Mouse (Mus musculus) forelimb bud, embryonic 11.5 days (tissue): ENCODE results near the gene Taar2.

Experiments
- DNase-seq: peaks from one replicate; pipeline ENCODE4 v3.0.0-alpha.2; 2012; ENCODE audit warnings: low read depth, low spot score

The Taar2 gene

DNA sequence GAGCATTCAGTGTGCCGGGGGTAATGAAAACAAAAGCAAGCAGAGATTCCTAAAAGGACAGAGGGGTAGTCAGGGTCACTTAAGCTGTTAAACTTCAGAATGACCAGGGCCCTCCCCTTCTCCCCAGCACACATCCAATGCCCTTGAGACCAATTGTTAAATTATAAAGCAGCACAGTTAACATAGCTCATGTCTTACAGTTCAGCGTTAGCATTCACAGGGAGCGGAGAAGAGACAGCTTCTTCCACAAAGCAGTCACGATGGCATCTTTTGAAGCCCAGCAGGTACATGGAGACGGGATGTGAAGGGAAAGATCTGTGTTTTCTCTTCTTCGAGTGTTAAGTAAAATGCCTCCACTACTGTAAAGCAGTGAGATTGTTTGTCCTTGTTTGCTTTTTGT, at the start of gene Taar2:
Gene Taar2, plus strand, starts transcription at position 261 of the 400 bp plus-strand sequence.
- no peak for DNase-seq

- DNase-seq = no peak
Measured at GRCm38 (mm10) chr10:23892987-23893386, 45.4 kb upstream of the Taar2 start.

DNA sequence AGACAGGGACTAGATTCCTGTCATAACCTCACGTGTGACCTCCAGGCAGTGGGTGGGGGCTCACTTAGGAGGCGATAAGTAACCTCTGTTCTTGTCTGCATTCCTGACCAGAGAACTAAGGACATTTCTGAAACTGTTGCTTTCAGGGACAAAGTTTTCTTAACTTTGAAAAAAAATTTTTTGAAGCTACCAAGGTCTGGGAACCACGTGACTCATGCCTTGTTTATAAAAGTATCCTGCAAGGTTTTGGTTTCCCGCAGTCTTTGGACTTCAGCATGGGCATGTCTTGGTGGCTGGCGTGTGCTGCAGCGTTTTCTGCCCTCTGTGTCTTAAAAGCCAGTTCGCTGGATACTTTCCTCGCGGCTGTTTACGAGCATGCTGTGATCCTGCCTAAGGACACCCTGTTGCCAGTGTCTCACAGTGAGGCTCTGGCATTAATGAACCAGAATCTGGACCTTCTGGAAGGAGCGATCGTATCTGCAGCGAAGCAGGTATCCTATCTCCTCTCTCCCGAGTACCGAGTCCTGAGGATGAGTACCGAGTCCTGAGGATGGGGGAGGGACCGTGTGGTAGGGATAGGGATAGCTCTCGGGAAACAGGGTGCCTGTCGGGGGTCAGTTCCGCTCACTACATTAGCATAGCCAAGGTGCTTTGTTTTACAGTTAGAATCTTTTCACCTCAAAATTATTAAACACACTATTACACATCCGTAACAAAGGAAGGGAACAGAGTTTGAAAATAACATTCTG, 43.6 kb upstream of the Taar2 start, which contains the start of gene Vnn1:
Gene Vnn1, plus strand, starts transcription at position 88 of the 749 bp plus-strand sequence.
- DNase-seq = no peak

- no peak for DNase-seq
Measured at GRCm38 (mm10) chr10:23895376-23895775, 43.0 kb upstream of the Taar2 start.

DNA sequence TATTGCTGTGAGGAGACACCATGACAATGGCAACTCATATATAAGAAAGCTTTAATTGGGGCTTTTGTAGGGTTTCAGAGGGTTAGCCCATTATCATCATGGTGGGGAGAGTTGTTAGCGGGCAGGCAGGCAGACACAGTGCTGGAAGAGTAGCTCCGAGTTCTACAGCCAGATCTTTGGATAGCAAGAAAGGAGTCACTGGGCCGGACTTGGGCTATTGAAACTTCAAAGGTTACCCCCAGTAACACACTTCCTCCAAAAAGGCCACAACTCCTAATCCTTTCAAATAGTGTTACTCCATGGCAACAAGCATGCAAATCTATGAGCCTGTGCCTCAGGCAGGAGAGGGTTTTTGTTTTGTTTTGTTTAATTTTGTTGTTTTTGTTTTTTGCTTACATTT, 37.3 kb upstream of the Taar2 start:
- no peak for DNase-seq

DNA sequence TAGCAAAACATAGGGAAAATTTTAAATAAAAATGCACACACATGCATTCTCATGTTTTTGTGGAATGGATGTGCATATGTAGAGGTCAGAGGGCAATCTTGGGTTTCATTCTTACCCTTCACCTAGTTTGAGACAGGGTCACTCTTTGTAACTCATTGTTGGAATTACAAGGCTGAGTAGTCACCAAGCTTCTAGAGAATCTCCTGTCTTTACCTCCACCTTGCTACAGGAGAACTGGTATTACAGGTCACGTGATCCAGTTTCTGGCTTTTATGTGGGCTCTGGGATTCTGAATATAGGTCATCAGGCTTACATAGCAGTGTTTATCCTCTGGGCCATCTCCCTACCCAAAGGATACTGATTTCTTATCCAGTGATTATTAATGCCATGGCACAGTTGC, 32.7 kb upstream of the Taar2 start:
- DNase-seq = no peak

GRCm38 (mm10) chr10:23920056-23920455, 18.3 kb upstream of the Taar2 start, which contains the start of gene Taar1:
Taar1 (plus strand) TSS chr10:23920356.
- no peak for DNase-seq

DNA sequence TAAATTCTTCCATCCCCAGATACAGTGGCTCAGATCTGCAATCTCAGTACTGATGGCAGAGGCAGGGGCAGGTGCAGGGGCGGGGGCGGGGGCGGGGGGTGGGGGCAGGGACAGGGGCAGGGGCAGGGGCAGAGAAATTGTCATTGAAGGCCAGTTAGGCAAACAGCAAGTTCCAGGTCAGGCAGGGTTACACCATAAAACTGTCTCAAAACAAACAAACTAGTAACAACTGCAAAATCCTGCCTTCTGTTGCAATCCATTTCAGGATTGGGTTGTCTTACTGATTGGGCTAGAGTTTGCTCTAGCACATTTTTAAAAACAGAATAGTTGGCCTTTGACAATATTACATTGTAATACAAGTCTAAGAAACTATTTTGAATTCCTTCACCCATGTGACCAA, 15.9 kb upstream of the Taar2 start:
- DNase-seq = no peak

- DNase-seq = no peak
Measured at GRCm38 (mm10) chr10:23923941-23924340, 14.4 kb upstream of the Taar2 start.

DNA sequence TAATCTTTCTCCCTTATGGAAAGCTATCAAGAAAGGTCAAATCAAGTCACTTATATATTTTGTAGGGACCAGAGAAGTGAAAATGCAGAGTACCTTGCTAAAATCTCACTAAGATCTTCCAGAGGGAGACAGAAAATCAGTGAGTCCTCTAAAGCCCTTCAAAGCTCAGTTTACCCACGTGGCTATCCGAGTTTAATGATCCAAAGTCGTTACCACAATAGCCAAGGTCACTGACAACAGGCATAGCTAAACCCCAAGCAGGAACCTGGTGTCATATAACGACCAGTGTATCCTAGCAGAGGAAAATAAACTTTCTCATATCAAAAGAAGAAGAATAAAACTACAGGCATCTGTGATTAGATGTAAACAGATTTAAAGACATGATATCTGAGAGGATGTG, 759 bp upstream of the Taar2 start:
- no peak for DNase-seq

- DNase-seq = no peak
Measured at GRCm38 (mm10) chr10:23942465-23942864, 4.1 kb downstream of the Taar2 start.

DNA sequence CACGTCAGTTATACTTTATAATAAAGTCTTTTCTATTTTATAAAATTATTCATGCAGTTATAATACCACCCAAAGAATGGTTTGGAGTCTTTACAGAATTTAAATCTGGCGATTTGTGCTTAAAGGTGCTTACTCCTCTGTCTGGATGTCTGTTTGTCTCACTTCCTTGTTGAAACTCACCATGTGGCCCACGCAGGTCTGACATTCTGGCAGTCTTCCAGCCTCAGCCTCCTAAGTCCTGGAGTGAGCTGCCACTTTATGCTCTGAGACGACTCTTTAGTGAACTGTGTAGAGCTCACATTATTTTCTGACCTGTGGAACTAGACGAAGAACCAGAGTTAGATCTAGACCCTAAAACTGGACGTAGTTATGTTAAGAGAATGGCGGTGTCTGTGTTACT, 9.7 kb downstream of the Taar2 start:
- DNase-seq = no peak

DNA sequence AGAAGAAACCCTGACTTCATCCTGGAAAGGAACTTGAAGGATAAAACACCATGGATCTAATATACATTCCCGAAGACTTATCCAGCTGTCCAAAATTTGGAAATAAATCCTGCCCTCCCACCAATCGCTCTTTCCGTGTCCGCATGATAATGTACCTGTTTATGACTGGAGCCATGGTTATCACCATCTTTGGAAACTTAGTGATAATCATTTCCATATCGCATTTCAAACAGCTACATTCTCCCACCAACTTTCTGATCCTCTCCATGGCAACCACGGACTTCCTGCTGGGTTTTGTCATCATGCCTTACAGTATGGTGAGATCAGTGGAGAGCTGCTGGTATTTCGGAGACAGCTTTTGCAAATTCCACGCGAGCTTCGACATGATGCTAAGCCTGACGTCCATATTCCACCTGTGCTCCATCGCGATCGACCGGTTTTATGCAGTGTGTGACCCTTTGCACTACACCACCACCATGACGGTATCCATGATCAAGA, 11.2 kb downstream of the Taar2 start, which contains the start of gene Taar3:
Gene Taar3, plus strand, starts transcription at position 51 of the 498 bp plus-strand sequence.
- DNase-seq = no peak

- no peak for DNase-seq
Measured at GRCm38 (mm10) chr10:23951714-23952113, 13.3 kb downstream of the Taar2 start.

- DNase-seq = no peak
Measured at GRCm38 (mm10) chr10:23959071-23959470, 20.7 kb downstream of the Taar2 start.

GRCm38 (mm10) chr10:23960444-23960915, 22.1 kb downstream of the Taar2 start, which contains the start of gene Taar4:
Taar4 (plus strand) TSS chr10:23960494.
- DNase-seq = no peak

- no peak for DNase-seq
Measured at GRCm38 (mm10) chr10:23963444-23963843, 25.1 kb downstream of the Taar2 start.

DNA sequence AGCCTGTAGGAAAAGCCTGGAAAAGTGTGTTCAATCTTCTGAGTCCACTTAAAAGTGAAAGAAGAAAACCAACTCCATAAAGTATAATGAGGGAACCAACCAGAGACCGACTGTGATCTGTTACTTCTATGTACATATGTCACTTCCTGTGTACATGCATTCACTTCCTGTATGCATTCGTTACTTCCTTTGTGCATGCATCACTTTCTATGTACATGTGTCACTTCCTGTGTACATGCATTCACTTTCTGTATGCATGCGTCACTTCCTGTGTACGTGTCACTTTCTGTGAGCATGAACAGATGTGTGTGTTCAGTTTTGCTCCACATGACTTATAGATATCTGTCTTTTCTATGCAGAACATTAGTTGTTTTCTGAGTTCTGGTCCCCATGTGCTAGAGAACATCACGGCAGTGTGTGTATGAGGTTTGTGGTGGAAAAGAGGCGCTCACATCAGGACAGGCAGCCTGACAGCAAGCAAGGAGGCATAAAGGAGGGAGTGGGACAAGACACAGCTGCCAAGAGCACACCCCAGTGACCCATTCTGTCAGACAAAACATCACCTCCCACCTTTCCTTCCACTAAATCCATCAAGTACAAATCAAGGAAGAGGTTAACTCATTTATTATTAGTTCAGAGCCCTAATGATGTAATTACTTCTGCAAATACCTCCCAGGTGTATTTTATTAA, 26.7 kb downstream of the Taar2 start:
- DNase-seq = no peak

DNA sequence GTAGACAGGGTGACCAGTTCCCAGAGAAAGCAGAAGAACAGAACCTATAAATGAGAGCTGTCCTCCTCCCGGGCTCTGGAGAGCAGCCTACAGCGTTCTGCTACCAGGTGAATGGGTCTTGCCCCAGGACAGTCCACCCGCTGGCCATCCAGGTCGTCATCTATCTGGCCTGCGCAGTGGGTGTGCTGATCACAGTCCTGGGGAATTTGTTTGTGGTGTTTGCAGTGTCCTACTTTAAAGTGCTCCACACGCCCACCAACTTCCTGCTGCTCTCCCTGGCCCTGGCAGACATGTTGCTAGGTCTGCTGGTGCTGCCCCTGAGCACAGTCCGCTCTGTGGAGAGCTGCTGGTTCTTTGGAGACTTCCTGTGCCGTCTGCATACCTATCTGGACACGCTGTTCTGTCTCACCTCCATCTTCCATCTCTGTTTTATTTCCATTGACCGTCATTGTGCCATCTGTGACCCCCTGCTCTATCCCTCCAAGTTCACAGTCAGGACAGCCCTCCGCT, 32.3 kb downstream of the Taar2 start, which contains the start of gene Taar5:
Gene Taar5, plus strand, starts transcription at position 51 of the 510 bp plus-strand sequence.
- DNase-seq = no peak

DNA sequence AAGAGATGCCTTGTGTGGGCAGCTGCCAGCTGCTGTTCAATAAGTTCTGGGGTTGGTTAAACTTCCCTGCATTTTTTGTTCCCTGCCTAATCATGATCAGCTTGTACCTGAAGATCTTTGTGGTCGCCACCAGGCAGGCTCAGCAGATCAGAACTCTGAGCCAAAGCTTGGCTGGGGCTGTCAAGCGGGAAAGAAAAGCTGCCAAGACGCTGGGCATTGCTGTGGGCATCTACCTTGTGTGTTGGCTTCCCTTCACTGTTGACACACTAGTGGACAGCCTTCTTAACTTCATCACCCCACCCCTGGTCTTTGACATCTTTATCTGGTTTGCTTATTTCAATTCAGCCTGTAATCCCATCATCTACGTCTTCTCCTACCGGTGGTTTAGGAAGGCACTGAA, 32.9 kb downstream of the Taar2 start:
- DNase-seq = no peak

DNA sequence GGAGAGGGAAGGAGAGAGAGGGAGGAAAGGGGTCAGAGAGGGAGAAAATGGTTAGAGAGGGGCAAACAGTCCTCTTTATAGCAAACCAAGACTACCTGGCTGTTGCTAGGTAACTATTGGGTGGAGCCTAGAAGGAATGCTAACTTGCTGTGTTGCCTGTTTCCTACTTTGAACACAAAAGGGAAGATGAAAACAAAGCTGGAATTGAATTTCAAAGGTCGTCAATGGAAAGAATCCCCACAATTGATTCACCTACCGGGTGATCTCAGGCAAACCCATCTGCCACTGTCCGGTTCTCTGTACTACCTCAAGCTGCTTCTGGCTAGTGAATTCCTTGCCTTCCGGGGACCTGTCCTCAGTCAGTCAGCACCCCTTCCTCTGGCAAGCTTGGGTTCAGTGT, 39.6 kb downstream of the Taar2 start:
- no peak for DNase-seq
